Mouse (Mus musculus) G1E (cell line): Measurements from ENCODE around the gene Sdk1. TPM values are rescaled to one million over a fixed set of nuclear protein-coding genes. Genes with fewer than 3 reads are reported as not detected.

Experiments
- ATAC-seq: 2 replicates; pipeline ENCODE4 v1.8.0; 2016; ENCODE audit warnings: mild to moderate bottlenecking; ENCODE audit not compliant: insufficient number of reproducible peaks, poor library complexity, low FRiP score, severe bottlenecking; ENCODE audit errors: extremely low read depth
- DNase-seq: peaks from one replicate; pipeline ENCODE4 v3.0.0; 2012; ENCODE audit warnings: low spot score
- H3K27me3 ChIP-seq: 2 replicates; pipeline ENCODE4 v1.6.1; 2012; ENCODE audit warnings: mild to moderate bottlenecking, low read length, inconsistent platforms; ENCODE audit not compliant: insufficient read depth
- H3K36me3 ChIP-seq: replicated peaks from 2 replicates; pipeline ENCODE3; 2012; ENCODE audit warnings: mild to moderate bottlenecking, inconsistent platforms
- H3K4me1 ChIP-seq: 2 replicates; pipeline ENCODE4 v1.6.1; 2012; ENCODE audit warnings: low read depth, low read length, inconsistent platforms, mixed read lengths; ENCODE audit not compliant: insufficient read depth
- H3K4me3 ChIP-seq: 2 replicates; pipeline ENCODE4 v1.5.1; 2012; ENCODE audit warnings: low read depth, mild to moderate bottlenecking, inconsistent platforms, low read length, moderate library complexity, mixed read lengths
- H3K9me3 ChIP-seq: replicated peaks from 2 replicates; pipeline ENCODE4 v1.6.1; 2012; ENCODE audit warnings: inconsistent platforms
- CTCF ChIP-seq: IDR thresholded peaks from 2 replicates; pipeline ENCODE4 v1.5.1; 2012; ENCODE audit warnings: low read depth, low read length, inconsistent platforms, mixed read lengths
- GATA1 ChIP-seq: IDR thresholded peaks from 2 replicates; pipeline ENCODE4 v1.6.1; 2012; ENCODE audit warnings: borderline replicate concordance, low read length, inconsistent platforms, mixed read lengths
- GATA2 ChIP-seq: IDR thresholded peaks from 2 replicates; pipeline ENCODE4 v1.6.1; 2012; ENCODE audit warnings: low read depth, low read length, inconsistent platforms, borderline replicate concordance
- POLR2AphosphoS5 ChIP-seq: IDR thresholded peaks from 2 replicates; pipeline ENCODE4 v1.6.1; 2012; ENCODE audit warnings: low read depth, low read length, inconsistent platforms; ENCODE audit not compliant: insufficient replicate concordance
- TAL1 ChIP-seq: conservative IDR thresholded peaks from 2 replicates; pipeline ENCODE4 v1.6.1; 2012; ENCODE audit warnings: low read depth, low read length, inconsistent platforms, mixed read lengths
- polyA plus RNA-seq: library from polyadenylated mRNA; stranded (reverse); fragments of >175 nt; gene quantifications from 2 replicates; pipeline ENCODE4 v1.2.3, GENCODE M21; 2012
- total RNA-seq, 2 experiments: library from RNA; stranded (forward) in 1 of 2; stranded (reverse) in 1 of 2; fragments of 200-1000 nt in 1 of 2; fragments of >200 nt in 1 of 2; fragmentation: Nextera tagmentation in 1 of 2; gene quantifications; 2 replicates each; pipeline ENCODE4 v1.2.3; 2014 to 2017

Sdk1 gene
- total and polyA plus RNA-seq, 3 experiments, result 0.27 TPM; not detected in 2

DNA sequence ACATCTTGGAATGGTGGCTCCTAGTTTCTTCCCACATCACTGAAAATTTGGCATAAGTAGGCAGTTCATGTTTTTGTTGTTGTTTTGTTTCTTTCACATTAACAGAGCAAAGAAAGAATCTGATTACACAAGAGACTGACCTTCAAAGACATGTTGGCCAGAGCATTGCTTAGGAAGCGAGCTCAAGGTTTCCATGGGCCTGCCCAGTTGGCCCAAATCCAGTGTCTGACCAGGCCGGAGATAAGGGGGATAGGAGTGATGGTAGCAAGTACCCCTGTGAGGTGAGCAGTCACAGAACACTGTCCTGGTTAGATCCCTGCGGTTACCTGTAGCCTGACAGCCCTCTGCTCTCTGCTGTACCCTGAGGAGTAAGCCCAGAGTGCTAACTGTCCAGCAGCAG, 122.7 kb downstream of the Sdk1 start:
- TF ChIP-seq GATA1, result no peak
- no peak for TF ChIP-seq CTCF
- no peak for TF ChIP-seq TAL1
- TF ChIP-seq POLR2AphosphoS5, result no peak
- TF ChIP-seq GATA2, result no peak
- Histone ChIP-seq H3K9me3 (peaks cover 37% of the 10 kb centered on the region), H3K4me3 (no peak overlapping the region), H3K36me3 (no peaks in the 10 kb centered on the region), H3K4me1 (no peaks in the 10 kb centered on the region), H3K27me3 (no peaks in the 10 kb centered on the region)
- DNase-seq (no peak), ATAC-seq (no peak)

DNA sequence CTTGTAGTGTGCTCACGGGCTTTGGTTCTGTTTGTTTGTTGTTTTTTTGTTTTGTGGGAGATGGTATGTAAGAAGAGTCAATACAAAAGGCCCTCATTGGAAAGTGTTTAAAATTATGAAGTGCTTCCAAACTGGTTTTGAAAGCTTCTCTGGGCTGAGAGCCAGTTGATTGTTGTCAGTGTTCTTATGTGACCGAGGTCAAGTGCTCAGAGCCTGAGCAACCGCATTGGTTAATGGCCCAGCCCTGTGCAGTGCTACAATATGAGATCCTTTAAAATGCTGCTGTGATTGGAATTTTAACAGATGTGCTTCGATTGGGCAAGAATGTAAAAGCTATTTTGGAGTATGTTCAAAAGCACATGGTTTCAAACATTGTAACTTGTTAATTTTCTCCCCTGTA, 127.3 kb downstream of the Sdk1 start:
- DNase-seq, result no peak
- no peak for ATAC-seq
- Histone ChIP-seq H3K36me3 (no peaks in the 10 kb centered on the region), H3K4me1 (no peaks in the 10 kb centered on the region), H3K4me3 (no peak overlapping the region), H3K27me3 (no peaks in the 10 kb centered on the region), H3K9me3 (peaks cover 45% of the 10 kb centered on the region)
- TF ChIP-seq TAL1 (no peak), POLR2AphosphoS5 (no peak), CTCF (no peak), GATA2 (no peak), GATA1 (no peak)

DNA sequence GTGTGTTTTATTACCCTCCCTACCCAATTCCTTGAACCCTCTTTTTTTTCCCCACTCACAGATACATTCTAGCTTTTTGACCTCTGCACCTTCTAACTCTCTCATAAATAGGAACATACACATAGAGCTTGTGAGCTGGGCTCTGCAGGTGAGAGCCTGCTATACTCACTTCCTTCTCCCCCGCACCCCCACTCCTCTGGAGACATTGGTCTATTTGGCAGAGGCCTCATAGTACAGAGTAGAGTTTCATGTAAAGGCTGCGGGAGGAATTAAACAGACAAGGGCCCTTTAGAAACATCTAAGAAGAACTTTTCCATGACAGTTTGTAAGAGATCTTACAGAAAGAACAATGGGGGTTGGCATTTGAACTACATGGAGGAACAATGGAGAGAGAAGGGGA, 133.5 kb downstream of the Sdk1 start:
- no peak for ATAC-seq
- H3K4me1 ChIP-seq, result no peaks in the 10 kb centered on the region
- peaks cover 51% of the 10 kb centered on the region for H3K9me3 ChIP-seq
- no peak overlapping the region for H3K4me3 ChIP-seq
- no peaks in the 10 kb centered on the region for H3K27me3 ChIP-seq
- TF ChIP-seq POLR2AphosphoS5, result no peak
- no peaks in the 10 kb centered on the region for H3K36me3 ChIP-seq
- no peak for DNase-seq

DNA sequence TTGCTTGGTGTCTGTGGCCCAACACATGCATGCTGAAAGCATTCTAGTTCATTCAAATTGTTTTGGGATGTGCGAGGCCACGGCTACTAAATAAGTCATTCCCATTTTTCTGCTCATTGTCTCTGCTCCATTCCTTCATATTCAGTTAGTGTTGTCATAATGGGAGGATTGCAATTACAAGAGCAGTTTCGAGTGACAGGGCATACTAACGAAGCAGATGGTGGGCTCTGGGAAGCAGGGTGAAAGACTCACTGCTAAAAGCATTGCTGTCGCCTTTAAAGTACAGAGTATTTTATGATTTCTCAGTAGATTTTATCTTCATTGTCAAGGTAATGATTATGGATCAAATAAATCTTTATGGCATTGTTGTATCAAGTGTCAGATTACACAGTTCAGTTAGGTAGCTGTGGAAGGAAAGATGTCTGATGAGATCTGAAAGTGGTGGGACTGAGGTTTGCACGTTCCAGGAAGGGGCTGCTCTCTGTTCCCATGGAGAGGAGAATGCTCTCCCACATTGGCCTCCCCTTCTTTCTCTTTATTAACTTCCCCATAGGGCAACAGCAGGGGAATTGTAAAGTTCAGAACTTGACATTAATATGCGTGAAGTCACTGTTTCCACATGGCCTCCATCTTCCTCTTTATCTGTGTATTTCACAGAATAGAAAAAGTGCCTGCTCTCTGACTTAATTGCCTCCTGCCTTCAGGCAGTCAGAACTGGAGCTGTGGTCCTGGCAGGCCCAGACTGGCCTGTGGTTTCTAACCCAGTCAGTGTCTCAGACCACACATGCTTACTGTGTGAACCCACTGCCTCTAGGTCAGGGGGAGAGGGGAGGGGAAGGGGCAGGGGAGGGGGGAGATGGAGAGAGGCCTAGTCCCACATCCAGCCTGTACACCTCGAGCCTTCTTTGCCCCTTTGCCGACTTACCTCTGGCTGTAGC, 138.8 kb downstream of the Sdk1 start:
- DNase-seq (no peak), ATAC-seq (no peak)
- peaks cover 50% of the 10 kb centered on the region for H3K9me3 ChIP-seq
- no peaks in the 10 kb centered on the region for H3K36me3 ChIP-seq
- H3K4me1 ChIP-seq, result no peaks in the 10 kb centered on the region
- no peak overlapping the region for H3K4me3 ChIP-seq
- no peak for TF ChIP-seq GATA1
- no peak for TF ChIP-seq TAL1
- TF ChIP-seq POLR2AphosphoS5, result no peak
- TF ChIP-seq GATA2, result no peak
- no peak for TF ChIP-seq CTCF
- no peaks in the 10 kb centered on the region for H3K27me3 ChIP-seq

DNA sequence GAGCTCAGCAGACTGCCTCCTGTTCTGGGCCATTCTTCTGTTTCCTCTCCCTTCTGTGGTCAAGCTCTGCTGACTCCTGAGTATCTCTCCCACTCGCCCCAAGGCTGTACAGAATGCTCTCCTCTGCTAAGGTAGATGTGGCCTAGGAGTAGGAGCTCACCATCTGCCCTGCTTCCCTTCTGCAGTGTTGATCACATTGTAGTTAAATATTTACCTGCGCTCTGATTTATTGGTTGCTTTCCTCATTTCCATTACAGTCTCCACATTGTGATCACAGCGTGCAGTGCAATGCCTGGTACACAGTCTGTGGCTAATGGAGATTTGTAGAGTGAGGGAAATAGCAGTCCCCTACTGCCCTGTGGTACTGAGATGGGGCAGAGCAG, 139.5 kb downstream of the Sdk1 start:
- no peak for TF ChIP-seq GATA2
- TF ChIP-seq CTCF, result no peak
- no peak for TF ChIP-seq POLR2AphosphoS5
- no peak for TF ChIP-seq TAL1
- TF ChIP-seq GATA1, result no peak
- Histone ChIP-seq H3K4me1 (no peaks in the 10 kb centered on the region), H3K36me3 (no peaks in the 10 kb centered on the region), H3K4me3 (no peak overlapping the region), H3K27me3 (no peaks in the 10 kb centered on the region), H3K9me3 (peaks cover 50% of the 10 kb centered on the region)
- DNase-seq (no peak), ATAC-seq (no peak)

DNA sequence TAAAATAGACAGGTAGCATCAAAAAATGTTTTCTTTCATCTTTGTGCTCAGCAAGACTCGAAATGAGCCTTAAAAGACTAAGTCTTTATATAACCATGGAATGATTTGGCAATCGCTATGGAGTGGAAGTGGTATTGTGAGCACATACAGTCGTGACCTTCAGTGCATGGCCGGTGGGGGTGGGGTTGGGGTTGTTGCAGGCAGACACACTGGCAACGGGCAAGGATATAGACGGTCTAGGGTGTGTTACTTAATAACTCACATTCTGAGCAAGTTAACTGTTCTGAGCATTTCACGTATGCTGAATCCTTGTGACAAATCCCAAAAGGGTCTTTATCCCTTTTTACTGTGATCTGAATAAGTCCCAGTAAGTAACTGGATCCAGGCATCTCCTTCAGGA, 140.3 kb downstream of the Sdk1 start:
- no peak overlapping the region for H3K4me3 ChIP-seq
- H3K36me3 ChIP-seq, result no peaks in the 10 kb centered on the region
- H3K9me3 ChIP-seq, result peaks cover 45% of the 10 kb centered on the region
- H3K4me1 ChIP-seq, result no peaks in the 10 kb centered on the region
- TF ChIP-seq GATA1, result no peak
- TF ChIP-seq POLR2AphosphoS5, result no peak
- TF ChIP-seq GATA2, result no peak
- no peak for TF ChIP-seq TAL1
- TF ChIP-seq CTCF, result no peak
- H3K27me3 ChIP-seq, result no peaks in the 10 kb centered on the region
- ATAC-seq, result no peak
- DNase-seq, result no peak
